Mouse (Mus musculus) hindbrain, postnatal 0 days (tissue): ENCODE measurements at regions not wholly inside any gene's neighbourhood (a gene's known extent, or its start where the extent isn't known, plus 50 kb on each side); places are given as distances from the start of the nearest gene placed in this dataset.
A peak's percentile ranks its signal among the peaks of the same experiment; 100 is the strongest.

Experiments used
- ATAC-seq: fragments of 200-750 bp; cut with Nextera tagmentation; 2 replicates; pipeline ENCODE4 v1.8.0; 2017; ENCODE audit warnings: mild to moderate bottlenecking, moderate TSS enrichment, moderate library complexity
- DNase-seq: peaks from one replicate; pipeline ENCODE4 v3.0.0-alpha.2; 2015; ENCODE audit warnings: low spot score
- H3K27ac ChIP-seq: fragments of 300-500 bp; sonication (generic); 2 replicates; pipeline ENCODE4 v1.5.1; 2014; ENCODE audit warnings: mild to moderate bottlenecking
- H3K27me3 ChIP-seq: fragments of 300-500 bp; sonication (generic); 2 replicates; pipeline ENCODE4 v1.6.1; 2014; ENCODE audit warnings: low read length, mixed read lengths; ENCODE audit not compliant: insufficient read depth
- H3K36me3 ChIP-seq: fragments of 300-500 bp; sonication (generic); 2 replicates; pipeline ENCODE4 v1.6.1; 2014; ENCODE audit warnings: low read length, mixed read lengths; ENCODE audit not compliant: insufficient read depth
- H3K4me1 ChIP-seq: fragments of 300-500 bp; sonication (generic); 2 replicates; pipeline ENCODE4 v1.6.1; 2014; ENCODE audit warnings: antibody characterized with exemption, low read length, mixed read lengths; ENCODE audit not compliant: insufficient read depth
- H3K4me2 ChIP-seq: fragments of 300-500 bp; sonication (generic); 2 replicates; pipeline ENCODE4 v1.6.1; 2014; ENCODE audit warnings: low read depth, mild to moderate bottlenecking, low read length, moderate library complexity, mixed read lengths
- H3K4me3 ChIP-seq: fragments of 300-500 bp; sonication (generic); 2 replicates; pipeline ENCODE4 v1.5.1; 2014; ENCODE audit warnings: low read length
- H3K9ac ChIP-seq: fragments of 300-500 bp; sonication (generic); replicated peaks from 2 replicates; pipeline ENCODE4 v1.6.1; 2014; ENCODE audit warnings: mild to moderate bottlenecking, low read length, moderate library complexity, mixed read lengths
- H3K9me3 ChIP-seq: fragments of 300-500 bp; sonication (generic); 2 replicates; pipeline ENCODE4 v1.6.1; 2016; ENCODE audit warnings: low read length, mixed read lengths
- CTCF ChIP-seq: IDR thresholded peaks from 2 replicates; pipeline ENCODE4 v1.5.1; 2016; ENCODE audit warnings: antibody characterized with exemption, control low read depth, low read depth
- WGBS: fragments of 180-500 bp; shearing (Covaris S2); extraction: QIAGEN DNeasy Blood & Tissue Kit; methylation state at CpG from one replicate; pipeline ENCODE4 v1.1.7; 2014; 5-methylcytosine and 5-hydroxymethylcytosine counted together

DNA sequence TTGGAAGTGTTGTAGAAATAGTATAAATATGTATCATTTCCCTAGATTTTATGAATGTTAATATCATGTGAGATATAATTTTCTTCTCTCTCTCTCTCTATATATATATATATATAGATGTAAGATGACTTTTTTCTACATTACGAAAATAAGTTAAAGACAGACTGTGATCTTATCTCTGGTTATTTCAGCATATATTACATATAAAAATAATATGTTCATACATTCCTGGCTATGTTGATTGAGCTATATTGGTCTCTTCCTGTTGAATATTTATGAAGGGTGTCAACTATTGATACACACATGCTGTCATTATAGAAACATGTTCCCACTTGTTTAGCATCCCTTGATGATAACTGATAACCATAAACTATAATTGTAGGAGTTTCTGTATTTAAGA is 793.2 kb upstream of the Fat3 start:
- Histone ChIP-seq H3K9ac (no peak overlapping the region), H3K4me3 (no peak overlapping the region), H3K4me2 (no peak overlapping the region), H3K4me1 (no peaks in the 10 kb centered on the region), H3K36me3 (no peaks in the 10 kb centered on the region), H3K9me3 (no peaks in the 10 kb centered on the region), H3K27ac (no peak overlapping the region), H3K27me3 (no peaks in the 10 kb centered on the region)
- DNase-seq (no peak), ATAC-seq (no peak)
- no peak for TF ChIP-seq CTCF
- 93% methylated on average over 1 of the region's 1 CpGs for WGBS

DNA sequence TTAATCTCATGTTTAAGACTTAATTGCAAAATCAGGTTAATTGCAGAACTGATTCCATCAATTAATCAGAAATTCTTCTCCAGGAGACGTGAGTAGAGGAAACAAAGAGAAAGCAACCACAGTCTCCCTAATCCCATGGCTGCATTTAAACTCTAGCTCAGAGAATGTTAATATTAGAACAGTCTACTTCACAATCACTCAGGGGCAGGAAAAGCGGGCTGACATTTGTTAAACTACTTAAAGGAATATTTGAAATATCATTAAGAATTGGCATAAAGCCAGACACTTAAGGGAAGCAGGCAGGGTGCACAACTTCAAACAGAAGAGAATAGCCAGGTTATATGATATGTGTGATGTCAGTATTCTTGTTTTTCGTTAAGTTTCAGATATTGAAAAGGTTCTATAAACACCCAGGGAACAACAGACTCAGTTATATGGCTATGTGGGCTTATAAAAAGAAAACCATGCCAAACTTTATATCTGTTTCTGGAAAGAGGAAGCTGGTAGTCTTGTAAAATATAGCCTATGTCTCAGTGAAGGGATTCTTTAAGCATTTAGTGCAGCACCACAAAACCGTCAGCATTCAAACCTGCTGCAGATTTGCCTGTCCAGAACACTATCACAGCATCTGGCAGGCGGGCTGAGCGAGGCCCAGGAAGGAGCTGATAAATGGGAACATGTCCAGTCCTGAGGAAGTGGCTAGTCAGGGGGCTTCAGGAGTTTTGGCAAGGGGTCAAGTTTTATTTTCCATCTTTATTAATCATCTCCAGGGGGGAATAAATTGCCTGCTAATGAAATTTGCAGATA is 787.9 kb upstream of the Fat3 start:
- Histone ChIP-seq H3K4me3 (no peak overlapping the region), H3K9me3 (no peaks in the 10 kb centered on the region)

DNA sequence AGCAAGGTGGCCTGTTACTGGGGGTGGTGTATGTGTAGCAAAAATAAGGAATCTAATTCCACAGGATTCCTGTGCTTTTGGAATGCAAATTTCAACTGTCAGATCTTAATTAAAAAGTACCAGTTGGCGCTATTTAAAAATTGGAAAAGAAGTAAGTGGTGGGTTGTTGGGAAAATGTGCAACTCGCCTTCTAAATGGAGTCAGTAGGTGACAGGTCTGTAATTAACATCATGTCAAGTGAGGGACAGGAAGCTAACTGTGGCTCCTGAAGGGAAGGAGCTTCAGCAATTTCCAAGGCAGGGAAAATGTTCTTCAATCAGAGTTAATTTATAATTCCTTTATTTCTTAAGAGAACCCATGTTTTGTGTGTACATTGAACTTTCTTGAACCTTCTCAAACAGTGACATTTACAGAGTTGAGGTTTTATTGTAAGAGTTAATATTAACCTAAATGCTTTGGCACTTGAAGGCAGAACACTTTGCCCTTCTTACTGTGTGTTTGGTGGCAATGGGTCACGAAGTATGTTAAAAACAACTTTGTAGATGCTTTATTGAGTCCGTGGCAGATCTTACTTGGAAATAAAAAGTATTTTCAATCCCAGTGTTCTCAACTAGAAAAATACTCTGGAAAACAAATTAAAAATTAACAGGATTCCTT is 778.4 kb upstream of the Fat3 start:
- Histone ChIP-seq H3K27ac (no peak overlapping the region), H3K27me3 (no peaks in the 10 kb centered on the region), H3K9ac (no peak overlapping the region), H3K4me3 (no peak overlapping the region), H3K4me2 (no peak overlapping the region), H3K4me1 (no peaks in the 10 kb centered on the region), H3K9me3 (no peaks in the 10 kb centered on the region), H3K36me3 (no peaks in the 10 kb centered on the region)
- 74% methylated on average over 4 of the region's 4 CpGs for WGBS
- no peak for ATAC-seq
- no peak for TF ChIP-seq CTCF
- DNase-seq: no peak

More for the DNA sequence above, 787.9 kb upstream of the Fat3 start:
- ATAC-seq: no peak
- H3K4me1 ChIP-seq: no peaks in the 10 kb centered on the region
- H3K9ac ChIP-seq: no peak overlapping the region
- H3K27ac ChIP-seq: no peak overlapping the region
- peak; percentile 50 for DNase-seq
- no peaks in the 10 kb centered on the region for H3K36me3 ChIP-seq
- no peak for TF ChIP-seq CTCF
- 43% methylated on average over 6 of the region's 6 CpGs for WGBS
- no peaks in the 10 kb centered on the region for H3K27me3 ChIP-seq
- H3K4me2 ChIP-seq: no peak overlapping the region

DNA sequence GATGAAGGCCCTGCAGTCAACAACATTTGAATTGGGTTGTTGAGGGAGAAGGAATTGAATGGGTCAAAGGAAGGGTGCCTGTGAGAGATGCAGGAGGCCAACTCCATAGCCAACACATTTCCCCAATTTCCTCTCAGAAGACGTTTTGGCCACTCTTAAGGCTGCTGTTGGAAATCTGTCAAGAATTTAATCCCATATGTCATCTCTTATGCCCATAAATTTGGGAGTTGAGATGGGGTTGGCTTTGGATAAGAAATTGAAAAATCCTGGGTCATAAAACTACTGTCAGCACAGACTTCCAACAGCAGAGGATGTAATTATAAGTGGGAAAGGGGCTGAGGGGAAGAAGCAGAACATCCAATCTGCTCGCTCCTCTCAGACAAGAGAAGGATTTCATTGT is 771.5 kb upstream of the Fat3 start:
- no peaks in the 10 kb centered on the region for H3K4me1 ChIP-seq
- ATAC-seq: no peak
- H3K27ac ChIP-seq: no peak overlapping the region
- TF ChIP-seq CTCF: no peak
- no peaks in the 10 kb centered on the region for H3K36me3 ChIP-seq
- no peak overlapping the region for H3K4me2 ChIP-seq
- H3K9me3 ChIP-seq: no peaks in the 10 kb centered on the region
- no peak overlapping the region for H3K4me3 ChIP-seq
- no peaks in the 10 kb centered on the region for H3K27me3 ChIP-seq
- H3K9ac ChIP-seq: no peak overlapping the region
- DNase-seq: no peak
- WGBS: 53% methylated on average over 2 of the region's 2 CpGs

DNA sequence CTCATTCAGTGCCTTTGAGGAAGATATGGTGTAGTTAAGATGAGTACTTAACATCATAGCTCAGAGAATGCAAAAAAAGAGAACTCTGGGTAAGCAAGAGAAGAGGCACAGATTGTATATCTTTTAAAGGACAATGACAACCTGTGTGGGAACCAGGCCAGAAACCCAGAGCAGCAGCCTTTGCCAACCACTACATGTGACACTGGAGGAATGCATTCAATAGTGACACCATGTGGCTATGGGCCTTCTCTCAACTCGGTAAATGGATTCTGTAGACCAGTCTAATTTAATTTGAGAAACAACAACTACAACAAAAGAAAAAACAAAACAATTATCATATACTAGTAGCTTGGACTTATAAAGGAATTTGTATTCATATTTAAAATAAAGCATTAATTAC is 768.5 kb upstream of the Fat3 start:
- WGBS: 16% methylated on average over 1 of the region's 1 CpGs
- ATAC-seq: peak; percentile 56
- no peaks in the 10 kb centered on the region for H3K27me3 ChIP-seq

DNA sequence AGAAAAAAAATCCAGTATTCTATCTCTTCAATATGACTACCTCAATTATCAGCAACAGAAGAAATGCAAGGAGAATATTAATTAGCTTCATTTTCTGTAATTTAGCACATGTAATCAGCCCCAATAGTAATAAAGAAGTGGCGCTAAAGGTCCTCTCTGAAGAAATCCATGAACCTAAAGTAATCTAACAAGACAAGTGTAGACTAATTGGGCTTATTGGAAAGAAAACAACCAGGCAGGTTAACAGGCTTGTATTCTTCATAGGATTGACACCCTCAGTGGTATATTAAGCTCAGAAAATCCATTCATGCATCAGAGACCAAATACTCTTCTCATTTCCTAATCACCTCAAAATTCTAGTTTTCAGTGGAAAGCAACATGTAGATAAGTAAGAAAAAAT is 756.1 kb upstream of the Fat3 start:
- DNase-seq (peak; percentile 5), ATAC-seq (no peak)
- Histone ChIP-seq H3K9ac (no peak overlapping the region), H3K4me3 (no peak overlapping the region), H3K9me3 (no peaks in the 10 kb centered on the region), H3K27ac (no peak overlapping the region), H3K4me1 (no peaks in the 10 kb centered on the region), H3K27me3 (no peaks in the 10 kb centered on the region), H3K36me3 (no peaks in the 10 kb centered on the region), H3K4me2 (no peak overlapping the region)
- 70% methylated on average over 1 of the region's 1 CpGs for WGBS
- no peak for TF ChIP-seq CTCF

More for the DNA sequence above, 768.5 kb upstream of the Fat3 start:
- DNase-seq: peak; percentile 73
- H3K36me3 ChIP-seq: no peaks in the 10 kb centered on the region
- no peak overlapping the region for H3K4me2 ChIP-seq
- no peaks in the 10 kb centered on the region for H3K9me3 ChIP-seq
- H3K4me1 ChIP-seq: no peaks in the 10 kb centered on the region
- H3K9ac ChIP-seq: no peak overlapping the region
- H3K4me3 ChIP-seq: no peak overlapping the region
- no peak overlapping the region for H3K27ac ChIP-seq
- peak; percentile 57 for TF ChIP-seq CTCF

DNA sequence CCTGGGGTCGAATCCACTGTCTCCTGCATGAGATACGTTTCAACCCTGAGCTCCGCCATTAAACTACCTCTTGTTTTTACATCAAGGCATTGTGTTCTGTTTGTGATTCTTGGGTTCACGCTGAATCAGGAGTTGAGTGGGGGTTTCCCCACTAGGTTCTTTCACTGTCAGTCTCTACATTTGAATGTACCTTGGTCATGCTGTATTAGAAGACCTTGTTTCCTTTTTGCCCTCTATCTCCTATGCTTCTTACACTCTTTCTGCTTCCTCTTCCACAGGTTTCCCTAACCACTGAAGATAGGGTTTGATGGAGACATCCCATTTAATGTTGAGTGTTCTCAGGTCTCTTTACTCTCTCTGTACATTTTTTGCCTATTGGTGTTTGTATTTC is 726.0 kb upstream of the Fat3 start:
- no peak overlapping the region for H3K4me2 ChIP-seq
- no peak for TF ChIP-seq CTCF

More for the DNA sequence above, 726.0 kb upstream of the Fat3 start:
- WGBS: 88% methylated on average over 4 of the region's 4 CpGs
- no peaks in the 10 kb centered on the region for H3K9me3 ChIP-seq
- H3K4me1 ChIP-seq: no peaks in the 10 kb centered on the region
- DNase-seq (no peak), ATAC-seq (no peak)
- no peaks in the 10 kb centered on the region for H3K36me3 ChIP-seq
- no peaks in the 10 kb centered on the region for H3K27me3 ChIP-seq
- no peak overlapping the region for H3K4me3 ChIP-seq
- no peak overlapping the region for H3K9ac ChIP-seq
- no peak overlapping the region for H3K27ac ChIP-seq
